Mouse (Mus musculus) stomach, embryonic 16.5 days (tissue): ENCODE data around the gene Synpo2. TPM values are rescaled to one million over a fixed set of nuclear protein-coding genes. Genes with fewer than 3 reads are reported as not detected.

Source experiments
- ATAC-seq: fragments of 200-750 bp; cut with Nextera tagmentation; 2 replicates; pipeline ENCODE4 v1.8.0; 2017; ENCODE audit warnings: moderate number of reproducible peaks, moderate TSS enrichment; ENCODE audit not compliant: insufficient read depth, low FRiP score
- H3K27ac ChIP-seq: fragments of 300-500 bp; sonication (generic); 2 replicates; pipeline ENCODE4 v1.5.1; 2014; ENCODE audit warnings: low read length
- H3K27me3 ChIP-seq: fragments of 300-500 bp; sonication (generic); 2 replicates; pipeline ENCODE4 v1.6.1; 2014; ENCODE audit warnings: low read length, control low read depth, mixed read lengths; ENCODE audit not compliant: control insufficient read depth, insufficient read depth
- H3K36me3 ChIP-seq: fragments of 300-500 bp; sonication (generic); 2 replicates; pipeline ENCODE4 v1.6.1; 2014; ENCODE audit warnings: low read length; ENCODE audit not compliant: control insufficient read depth, insufficient read depth
- H3K4me1 ChIP-seq: fragments of 300-500 bp; sonication (generic); 2 replicates; pipeline ENCODE4 v1.6.1; 2014; ENCODE audit warnings: low read length, control low read depth, mixed read lengths; ENCODE audit not compliant: control insufficient read depth, insufficient read depth
- H3K4me2 ChIP-seq: fragments of 300-500 bp; sonication (generic); 2 replicates; pipeline ENCODE4 v1.6.1; 2014; ENCODE audit warnings: low read depth, low read length, mixed read lengths
- H3K4me3 ChIP-seq: fragments of 300-500 bp; sonication (generic); replicated peaks from 2 replicates; pipeline ENCODE4 v1.5.1; 2014; ENCODE audit warnings: mild to moderate bottlenecking, low read length
- H3K9ac ChIP-seq: fragments of 300-500 bp; sonication (generic); 2 replicates; pipeline ENCODE4 v1.6.1; 2014; ENCODE audit warnings: low read length
- H3K9me3 ChIP-seq: fragments of 300-500 bp; sonication (generic); replicated peaks from 2 replicates; pipeline ENCODE4 v1.6.1; 2016; ENCODE audit warnings: low read length, control low read depth; ENCODE audit not compliant: control insufficient read depth
- WGBS: fragments of 180-500 bp; shearing (Covaris S2); extraction: QIAGEN DNeasy Blood & Tissue Kit; methylation state at CpG from one replicate; pipeline ENCODE4 v1.1.7; 2014; 5-methylcytosine and 5-hydroxymethylcytosine counted together
- polyA plus RNA-seq: library from polyadenylated mRNA; unstranded; fragments of >200 nt; fragmentation: Nextera tagmentation; extraction: Ambion mirVana; gene quantifications from 2 replicates; pipeline ENCODE4 v1.2.1, GENCODE M21; 2015

Synpo2 gene
- polyA plus RNA-seq, 1 experiment from 2014 or later: 38.7 TPM

GRCm38 (mm10) chr3:123164183-123164582 lies 71.8 kb downstream of the Synpo2 start:
- ATAC-seq: no peak
- Histone ChIP-seq H3K27me3 (no peaks in the 10 kb centered on the region), H3K4me3 (no peak overlapping the region), H3K27ac (peak overlapping the region; percentile 67), H3K4me1 (peaks cover 17% of the 10 kb centered on the region), H3K9ac (no peak overlapping the region), H3K9me3 (no peaks in the 10 kb centered on the region), H3K4me2 (no peak overlapping the region), H3K36me3 (no peaks in the 10 kb centered on the region)
- 46% methylated on average over 1 of the region's 1 CpGs for WGBS

DNA sequence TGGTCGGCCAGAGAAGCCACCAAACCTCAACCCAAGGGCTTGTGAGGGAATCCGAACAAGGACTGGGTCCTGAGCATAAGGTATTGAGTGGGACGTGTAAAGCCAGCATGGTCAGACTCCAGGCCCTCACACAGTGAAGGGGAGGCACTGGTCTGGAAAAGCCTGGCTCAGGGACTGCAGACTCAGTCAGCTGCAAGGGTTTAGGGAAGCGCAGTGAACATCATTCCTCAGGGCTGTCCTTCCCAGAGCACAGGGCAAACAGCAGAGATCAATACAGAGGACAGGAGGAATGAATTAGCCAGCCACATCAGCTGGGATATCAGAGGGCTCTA lies 72.8 kb downstream of the Synpo2 start:
- Histone ChIP-seq H3K4me3 (no peak overlapping the region), H3K4me2 (no peak overlapping the region), H3K9me3 (no peaks in the 10 kb centered on the region), H3K9ac (peak overlapping the region; percentile 51; the same call in 1 of the 2 replicates), H3K36me3 (no peaks in the 10 kb centered on the region), H3K27ac (peak overlapping the region; percentile 93), H3K27me3 (no peaks in the 10 kb centered on the region), H3K4me1 (peaks cover 20% of the 10 kb centered on the region)
- WGBS: 32% methylated on average over 4 of the region's 4 CpGs
- ATAC-seq: peak; percentile 27

GRCm38 (mm10) chr3:123162289-123163191 lies 73.4 kb downstream of the Synpo2 start:
- H3K4me3 ChIP-seq: no peak overlapping the region
- no peaks in the 10 kb centered on the region for H3K36me3 ChIP-seq
- no peaks in the 10 kb centered on the region for H3K9me3 ChIP-seq
- peak; percentile 34 for ATAC-seq
- no peaks in the 10 kb centered on the region for H3K27me3 ChIP-seq
- H3K4me2 ChIP-seq: no peak overlapping the region
- peak overlapping the region; percentile 51 for H3K9ac ChIP-seq
- peak overlapping the region; percentile 93 for H3K27ac ChIP-seq
- 31% methylated on average over 6 of the region's 6 CpGs for WGBS
- H3K4me1 ChIP-seq: peaks cover 20% of the 10 kb centered on the region

DNA sequence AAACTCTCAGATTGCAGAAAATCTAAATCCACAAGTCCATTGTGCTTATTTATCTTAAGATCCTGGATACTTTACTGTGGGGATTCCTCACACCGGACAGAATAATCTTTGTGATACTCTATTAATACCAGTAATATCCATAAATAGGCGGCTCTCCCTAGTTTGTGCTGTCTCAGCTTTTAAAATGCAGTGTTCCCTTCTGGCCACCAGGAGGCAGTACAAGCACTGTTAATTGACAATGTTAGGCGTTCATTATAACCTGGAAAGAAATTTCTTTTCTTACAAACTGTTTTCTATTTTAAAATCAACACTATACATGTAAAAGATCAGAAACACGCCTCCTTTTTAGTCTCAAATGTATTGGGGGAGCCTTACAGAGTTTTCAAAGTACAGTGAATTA lies 75.2 kb downstream of the Synpo2 start:
- WGBS: 17% methylated on average over 4 of the region's 4 CpGs

DNA sequence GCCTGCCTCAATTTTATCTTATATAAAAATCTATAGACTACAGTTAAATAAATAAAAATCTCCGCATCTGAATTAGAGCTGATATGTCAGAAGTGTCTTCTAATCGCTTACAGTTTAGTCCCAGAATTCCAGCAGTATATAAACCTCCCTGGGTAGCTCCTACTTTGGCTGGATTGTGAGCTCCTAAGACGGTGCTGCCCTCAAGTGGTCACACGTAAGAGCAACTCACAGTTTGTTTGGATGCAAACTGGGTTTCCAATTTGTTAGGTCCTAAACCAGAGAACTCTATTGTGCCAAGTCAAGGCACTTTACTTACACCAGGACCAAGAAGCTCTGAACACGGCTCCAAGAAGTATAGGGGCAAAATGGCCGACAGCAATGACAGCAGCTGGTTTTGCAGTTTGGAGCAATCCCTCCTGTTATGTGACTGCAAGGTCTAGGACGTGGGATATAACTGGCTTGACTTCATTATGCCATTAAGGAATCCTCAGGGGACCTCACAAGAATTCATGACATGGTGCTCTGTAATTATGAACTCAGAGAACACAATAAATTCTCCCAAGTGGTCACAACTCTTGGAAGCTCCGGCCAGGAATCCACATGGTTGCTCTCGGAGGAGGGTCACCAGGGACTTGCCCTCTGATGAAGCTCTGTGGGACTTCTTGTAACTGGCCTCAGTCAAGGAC lies 76.7 kb downstream of the Synpo2 start:
- no peak overlapping the region for H3K4me3 ChIP-seq
- no peaks in the 10 kb centered on the region for H3K9me3 ChIP-seq
- H3K27me3 ChIP-seq: no peaks in the 10 kb centered on the region
- no peaks in the 10 kb centered on the region for H3K36me3 ChIP-seq
- no peak overlapping the region for H3K4me2 ChIP-seq
- ATAC-seq: no peak
- H3K9ac ChIP-seq: no peak overlapping the region
- 30% methylated on average over 9 of the region's 9 CpGs for WGBS
- peak overlapping the region; percentile 10; the same call in 1 of the 2 replicates for H3K27ac ChIP-seq
- peaks cover 18% of the 10 kb centered on the region for H3K4me1 ChIP-seq

More for the DNA sequence above, 75.2 kb downstream of the Synpo2 start:
- H3K27me3 ChIP-seq: no peaks in the 10 kb centered on the region
- H3K36me3 ChIP-seq: no peaks in the 10 kb centered on the region
- no peak overlapping the region for H3K9ac ChIP-seq
- H3K4me3 ChIP-seq: no peak overlapping the region
- ATAC-seq: no peak
- no peak overlapping the region for H3K27ac ChIP-seq
- H3K4me1 ChIP-seq: peaks cover 20% of the 10 kb centered on the region
- H3K9me3 ChIP-seq: no peaks in the 10 kb centered on the region
- H3K4me2 ChIP-seq: no peak overlapping the region

GRCm38 (mm10) chr3:123158579-123158978 lies 77.4 kb downstream of the Synpo2 start:
- ATAC-seq: no peak
- WGBS: 37% methylated on average over 6 of the region's 6 CpGs
- H3K9me3 ChIP-seq: no peaks in the 10 kb centered on the region
- peaks cover 17% of the 10 kb centered on the region for H3K4me1 ChIP-seq
- no peak overlapping the region for H3K4me3 ChIP-seq
- no peaks in the 10 kb centered on the region for H3K27me3 ChIP-seq
- peak overlapping the region; percentile 38 for H3K27ac ChIP-seq
- H3K4me2 ChIP-seq: no peak overlapping the region
- H3K9ac ChIP-seq: no peak overlapping the region
- H3K36me3 ChIP-seq: no peaks in the 10 kb centered on the region

DNA sequence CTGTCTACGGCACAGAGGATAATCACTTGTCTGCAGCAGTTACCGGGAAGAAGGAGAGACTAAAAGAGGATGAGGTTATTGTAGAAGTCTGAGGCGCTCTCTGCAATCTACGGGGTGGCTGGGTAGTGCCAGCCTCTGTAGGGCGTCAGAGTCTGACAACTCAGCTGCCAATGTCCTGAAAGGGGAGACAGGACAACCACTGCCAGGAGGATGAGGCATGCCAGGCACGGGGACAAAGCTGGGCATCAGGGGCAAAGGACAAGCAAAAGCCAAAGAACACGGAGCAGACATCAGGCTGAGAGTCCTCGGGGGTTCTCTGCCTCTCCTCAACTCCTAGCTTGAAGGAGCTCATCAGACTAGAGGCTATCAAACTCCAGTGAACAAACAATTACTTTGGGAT lies 82.6 kb downstream of the Synpo2 start:
- no peak overlapping the region for H3K27ac ChIP-seq
- no peak overlapping the region for H3K4me2 ChIP-seq

GRCm38 (mm10) chr3:123152911-123153310 lies 83.0 kb downstream of the Synpo2 start:
- Histone ChIP-seq H3K4me1 (peaks cover 4% of the 10 kb centered on the region; the same call in 1 of the 2 replicates), H3K9ac (no peak overlapping the region), H3K9me3 (no peaks in the 10 kb centered on the region), H3K4me3 (no peak overlapping the region), H3K4me2 (no peak overlapping the region), H3K27me3 (no peaks in the 10 kb centered on the region), H3K27ac (no peak overlapping the region), H3K36me3 (no peaks in the 10 kb centered on the region)
- 80% methylated on average over 5 of the region's 5 CpGs for WGBS
- no peak for ATAC-seq

More for the DNA sequence above, 82.6 kb downstream of the Synpo2 start:
- no peaks in the 10 kb centered on the region for H3K36me3 ChIP-seq
- H3K9ac ChIP-seq: no peak overlapping the region
- H3K27me3 ChIP-seq: no peaks in the 10 kb centered on the region
- no peaks in the 10 kb centered on the region for H3K9me3 ChIP-seq
- H3K4me1 ChIP-seq: peaks cover 4% of the 10 kb centered on the region; the same call in 1 of the 2 replicates
- 78% methylated on average over 8 of the region's 8 CpGs for WGBS
- H3K4me3 ChIP-seq: no peak overlapping the region
- ATAC-seq: no peak

- H3K4me1 ChIP-seq: peaks cover 4% of the 10 kb centered on the region; the same call in 1 of the 2 replicates
- H3K9me3 ChIP-seq: no peaks in the 10 kb centered on the region
- H3K27me3 ChIP-seq: no peaks in the 10 kb centered on the region
- ATAC-seq: no peak
- 53% methylated on average over 8 of the region's 8 CpGs for WGBS
- H3K36me3 ChIP-seq: no peaks in the 10 kb centered on the region
- peak overlapping the region; percentile 61 for H3K27ac ChIP-seq
- H3K4me2 ChIP-seq: no peak overlapping the region
- H3K4me3 ChIP-seq: no peak overlapping the region
- no peak overlapping the region for H3K9ac ChIP-seq
Measured at GRCm38 (mm10) chr3:123150523-123151135, 85.3 kb downstream of the Synpo2 start.
